Mouse (Mus musculus) lung, embryonic 16.5 days (tissue): ENCODE data around the gene Mad1l1. TPM values are rescaled to one million over a fixed set of nuclear protein-coding genes. Genes with fewer than 3 reads are reported as not detected.

ENCODE experiments used
- ATAC-seq: fragments of 200-750 bp; cut with Nextera tagmentation; 2 replicates; pipeline ENCODE4 v1.8.0; 2017; ENCODE audit warnings: low read depth, mild to moderate bottlenecking, moderate library complexity
- H3K27ac ChIP-seq: fragments of 300-500 bp; sonication (generic); 2 replicates; pipeline ENCODE4 v1.5.1; 2014; ENCODE audit warnings: mild to moderate bottlenecking, control low read depth, low read length
- H3K27me3 ChIP-seq: fragments of 300-500 bp; sonication (generic); 2 replicates; pipeline ENCODE4 v1.6.1; 2014; ENCODE audit warnings: low read depth, low read length, mixed read lengths; ENCODE audit not compliant: control insufficient read depth, insufficient read depth
- H3K36me3 ChIP-seq: fragments of 300-500 bp; sonication (generic); 2 replicates; pipeline ENCODE4 v1.6.1; 2014; ENCODE audit warnings: low read length; ENCODE audit not compliant: control insufficient read depth, insufficient read depth
- H3K4me1 ChIP-seq: fragments of 300-500 bp; sonication (generic); replicated peaks from 2 replicates; pipeline ENCODE4 v1.6.1; 2014; ENCODE audit warnings: low read length, mixed read lengths; ENCODE audit not compliant: control insufficient read depth, insufficient read depth
- H3K4me2 ChIP-seq: fragments of 300-500 bp; sonication (generic); 2 replicates; pipeline ENCODE4 v1.6.1; 2014; ENCODE audit warnings: low read depth, low read length, control low read depth
- H3K4me3 ChIP-seq: fragments of 300-500 bp; sonication (generic); 2 replicates; pipeline ENCODE4 v1.5.1; 2014; ENCODE audit warnings: mild to moderate bottlenecking, low read length, control low read depth
- H3K9ac ChIP-seq: fragments of 300-500 bp; sonication (generic); 2 replicates; pipeline ENCODE4 v1.6.1; 2014; ENCODE audit warnings: low read length, control low read depth
- H3K9me3 ChIP-seq: fragments of 300-500 bp; sonication (generic); 2 replicates; pipeline ENCODE4 v1.6.1; 2016; ENCODE audit warnings: low read length; ENCODE audit not compliant: control insufficient read depth
- WGBS: fragments of 180-500 bp; shearing (Covaris S2); extraction: QIAGEN DNeasy Blood & Tissue Kit; methylation state at CpG from one replicate; pipeline ENCODE4 v1.1.7; 2014; 5-methylcytosine and 5-hydroxymethylcytosine counted together
- polyA plus RNA-seq: library from polyadenylated mRNA; unstranded; fragments of >200 nt; fragmentation: Nextera tagmentation; extraction: Ambion mirVana; gene quantifications from 2 replicates; pipeline ENCODE4 v1.2.1, GENCODE M21; 2015

Gene Mad1l1
- polyA plus RNA-seq, 1 experiment from 2014 or later = 54.1 TPM

DNA sequence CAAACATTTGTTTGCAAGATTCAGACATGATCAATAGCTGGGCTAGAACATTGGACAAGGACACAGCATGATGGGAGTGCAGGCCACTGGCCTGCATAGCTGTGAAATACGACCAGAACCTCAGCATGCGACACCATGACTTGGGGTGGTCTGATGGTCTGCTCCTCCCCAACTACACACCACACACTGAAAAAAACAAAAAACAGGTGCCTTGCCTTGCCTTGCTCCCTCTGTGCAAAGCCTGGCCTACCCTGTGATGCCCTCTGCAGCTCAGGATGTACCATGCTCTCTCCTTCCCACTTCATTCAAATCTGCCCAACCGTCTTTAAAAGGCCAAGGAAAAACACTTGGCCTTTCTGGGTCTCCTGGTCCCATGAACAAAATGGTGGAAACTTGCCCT lies 63.3 kb downstream of the Mad1l1 start:
- ATAC-seq = no peak
- Histone ChIP-seq H3K9me3 (no peaks in the 10 kb centered on the region), H3K4me2 (no peak overlapping the region), H3K27me3 (no peaks in the 10 kb centered on the region), H3K4me1 (no peaks in the 10 kb centered on the region), H3K9ac (no peak overlapping the region), H3K4me3 (no peak overlapping the region), H3K27ac (no peak overlapping the region), H3K36me3 (no peaks in the 10 kb centered on the region)
- WGBS = 85% methylated on average over 3 of the region's 3 CpGs

DNA sequence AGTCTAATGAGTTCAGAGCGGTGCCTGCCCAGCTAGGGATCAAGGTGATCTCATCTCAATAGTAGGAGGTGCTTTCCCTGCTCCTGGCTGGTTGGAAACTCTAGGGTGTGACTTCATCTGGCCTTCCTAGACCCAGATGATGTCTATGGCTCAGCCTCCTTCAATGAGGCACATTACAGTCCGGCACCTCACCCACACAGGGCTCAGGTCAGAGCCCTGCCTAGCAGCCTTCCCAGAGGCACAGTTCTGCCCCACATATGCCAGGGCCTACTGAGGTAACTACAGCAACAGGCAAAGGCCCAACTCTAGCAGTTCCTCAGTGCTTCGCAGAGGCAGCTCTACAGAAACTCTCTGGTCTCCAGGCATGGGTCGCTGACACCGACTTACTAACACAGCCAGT lies 63.9 kb downstream of the Mad1l1 start:
- ATAC-seq = no peak
- whole genome bisulfite sequencing = 88% methylated on average over 5 of the region's 5 CpGs
- H3K36me3 ChIP-seq = no peaks in the 10 kb centered on the region
- H3K27me3 ChIP-seq = no peaks in the 10 kb centered on the region
- no peaks in the 10 kb centered on the region for H3K9me3 ChIP-seq
- H3K27ac ChIP-seq = no peak overlapping the region
- H3K4me1 ChIP-seq = no peaks in the 10 kb centered on the region
- no peak overlapping the region for H3K9ac ChIP-seq
- no peak overlapping the region for H3K4me2 ChIP-seq
- H3K4me3 ChIP-seq = no peak overlapping the region

DNA sequence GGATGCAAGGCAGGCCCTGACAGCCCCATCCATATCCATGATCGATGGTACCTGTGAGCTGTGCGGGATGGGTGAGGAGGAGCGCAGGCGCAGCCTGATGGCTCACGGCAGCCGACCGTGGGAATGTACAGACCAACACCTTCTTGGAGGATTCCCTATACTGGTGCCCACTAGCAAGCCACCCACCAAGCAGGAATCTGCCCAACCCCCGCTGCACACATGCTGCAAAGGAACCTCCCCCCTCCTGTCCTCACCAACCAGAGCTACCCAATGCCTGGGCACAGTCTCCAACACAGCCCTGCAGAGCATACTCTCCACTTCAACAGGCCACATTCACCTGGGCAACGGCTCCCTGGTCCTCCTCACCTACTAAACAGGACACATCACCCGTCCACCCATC lies 64.7 kb downstream of the Mad1l1 start:
- no peak overlapping the region for H3K4me2 ChIP-seq

DNA sequence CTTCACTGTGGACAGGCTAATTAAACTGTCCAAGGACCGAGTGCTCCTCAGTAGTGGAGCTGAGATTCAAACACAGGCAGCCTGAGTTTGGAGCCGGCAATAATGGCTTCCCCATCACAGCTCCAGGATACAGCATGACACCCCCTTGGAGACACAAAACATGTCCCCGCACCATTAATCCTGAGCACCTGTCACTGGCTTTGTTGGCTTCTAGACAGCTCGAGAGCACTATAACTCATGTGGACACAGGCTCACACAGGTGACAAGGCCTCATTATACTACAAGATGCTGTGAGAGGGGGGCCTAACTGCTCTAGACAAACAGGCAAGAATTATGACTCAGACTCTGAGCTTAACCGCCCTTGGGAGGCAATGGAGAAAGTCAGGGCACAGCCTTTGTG lies 66.1 kb downstream of the Mad1l1 start:
- Histone ChIP-seq H3K9ac (no peak overlapping the region), H3K27me3 (no peaks in the 10 kb centered on the region), H3K9me3 (no peaks in the 10 kb centered on the region), H3K4me2 (no peak overlapping the region), H3K27ac (no peak overlapping the region), H3K36me3 (no peaks in the 10 kb centered on the region), H3K4me3 (no peak overlapping the region), H3K4me1 (no peaks in the 10 kb centered on the region)
- 73% methylated on average over 5 of the region's 5 CpGs for WGBS
- no peak for ATAC-seq

More for the DNA sequence above, 64.7 kb downstream of the Mad1l1 start:
- Histone ChIP-seq H3K4me3 (no peak overlapping the region), H3K36me3 (no peaks in the 10 kb centered on the region), H3K27me3 (no peaks in the 10 kb centered on the region), H3K27ac (no peak overlapping the region), H3K9me3 (no peaks in the 10 kb centered on the region), H3K4me1 (no peaks in the 10 kb centered on the region), H3K9ac (no peak overlapping the region)
- no peak for ATAC-seq
- 70% methylated on average over 10 of the region's 10 CpGs for WGBS

DNA sequence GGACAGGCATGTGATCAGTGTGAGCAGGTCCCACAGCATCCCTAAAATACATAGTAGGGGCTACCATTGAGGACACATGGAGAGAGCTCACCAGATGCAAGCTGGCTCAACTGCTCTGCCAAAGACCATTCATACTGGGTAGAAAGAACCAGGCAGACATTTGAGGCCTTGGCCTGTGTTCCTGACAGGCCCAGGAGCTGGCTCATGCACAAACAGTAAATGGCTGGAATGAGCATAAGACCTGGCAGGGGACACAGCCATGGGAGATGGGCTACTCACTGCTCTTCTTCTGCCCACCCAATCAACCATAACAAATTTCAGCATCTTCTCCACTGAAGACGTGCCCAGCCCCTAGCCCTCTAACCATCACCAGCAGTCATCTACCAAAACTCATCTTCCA lies 66.7 kb downstream of the Mad1l1 start:
- 100% methylated on average over 1 of the region's 1 CpGs for WGBS
- ATAC-seq = no peak
- Histone ChIP-seq H3K9me3 (no peaks in the 10 kb centered on the region), H3K4me1 (no peaks in the 10 kb centered on the region), H3K36me3 (no peaks in the 10 kb centered on the region), H3K27ac (no peak overlapping the region), H3K4me2 (no peak overlapping the region), H3K4me3 (no peak overlapping the region), H3K27me3 (no peaks in the 10 kb centered on the region), H3K9ac (no peak overlapping the region)

DNA sequence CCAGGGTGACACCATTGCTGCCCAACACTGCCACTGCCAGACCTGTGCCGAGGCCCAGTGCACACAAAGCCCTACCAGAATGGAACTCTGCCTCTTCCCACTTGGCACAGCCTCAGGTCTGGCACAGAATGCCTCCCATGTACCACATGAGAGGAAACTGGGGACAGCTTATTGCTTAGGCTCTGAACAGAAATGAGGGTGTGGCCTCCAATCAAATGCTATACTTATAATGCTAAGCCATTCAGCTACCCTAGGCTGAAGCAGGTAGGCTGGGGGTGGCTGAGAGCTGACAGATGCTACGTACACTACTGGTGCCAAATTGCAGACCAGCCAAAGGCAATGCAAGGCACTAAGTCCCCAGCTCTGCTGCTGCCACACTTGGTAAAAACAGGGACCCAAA lies 69.4 kb downstream of the Mad1l1 start:
- no peaks in the 10 kb centered on the region for H3K36me3 ChIP-seq
- H3K9ac ChIP-seq = no peak overlapping the region
- no peak overlapping the region for H3K27ac ChIP-seq
- ATAC-seq = no peak
- H3K27me3 ChIP-seq = no peaks in the 10 kb centered on the region
- no peaks in the 10 kb centered on the region for H3K9me3 ChIP-seq
- H3K4me3 ChIP-seq = no peak overlapping the region
- H3K4me2 ChIP-seq = no peak overlapping the region
- WGBS = 82% methylated on average over 2 of the region's 2 CpGs
- H3K4me1 ChIP-seq = no peaks in the 10 kb centered on the region

DNA sequence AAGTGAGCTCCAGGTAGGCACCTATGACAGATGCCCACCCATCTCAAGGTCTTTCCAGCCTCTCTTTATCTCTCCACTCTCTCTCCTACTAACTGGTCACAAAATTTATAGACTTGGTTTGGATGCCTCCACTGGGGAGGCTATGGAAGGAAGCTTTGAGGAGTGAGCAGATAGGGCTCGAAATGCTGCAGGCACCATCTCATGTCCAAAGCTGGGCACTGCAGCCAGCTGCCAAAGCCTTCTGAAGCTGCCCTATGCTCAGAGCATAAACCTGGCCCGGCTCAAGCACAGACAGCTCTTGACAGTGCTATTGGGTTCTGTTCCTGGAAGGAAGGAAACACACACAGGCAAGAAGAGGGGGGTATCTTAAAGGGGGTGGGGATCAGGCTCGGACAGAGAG lies 71.0 kb downstream of the Mad1l1 start:
- Histone ChIP-seq H3K36me3 (no peaks in the 10 kb centered on the region), H3K9ac (no peak overlapping the region)

DNA sequence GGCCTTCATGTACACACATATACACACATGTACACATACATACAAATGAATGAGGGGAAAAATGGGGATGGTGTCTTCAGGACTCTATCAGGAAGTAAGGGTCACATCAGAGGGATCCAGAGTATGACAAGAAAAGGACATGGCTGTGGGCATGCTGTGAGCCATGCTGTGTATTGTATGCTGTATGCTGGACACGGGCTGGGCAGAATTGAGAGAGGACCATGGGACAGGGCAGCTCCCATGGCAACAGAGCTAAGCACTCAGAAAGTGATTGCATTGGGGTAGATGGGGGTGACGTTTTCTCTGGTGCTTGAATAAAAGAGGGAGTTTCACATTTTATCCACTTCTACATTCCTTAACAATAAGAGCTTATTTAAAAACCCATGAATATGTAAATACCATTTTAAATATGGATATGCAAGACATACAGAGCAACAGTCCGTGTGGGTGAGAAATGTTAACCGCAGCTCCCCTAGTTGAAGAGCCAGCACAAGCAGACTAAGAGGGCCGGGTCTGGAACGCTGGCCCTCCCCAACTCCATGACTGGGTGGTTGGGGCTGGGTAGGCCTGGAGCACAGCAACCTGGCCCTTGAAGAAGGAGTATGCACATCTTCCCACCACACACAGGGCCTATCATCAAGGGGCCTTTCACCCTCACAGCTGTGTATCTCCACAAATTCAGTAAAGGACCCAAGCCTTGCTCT lies 71.8 kb downstream of the Mad1l1 start:
- H3K36me3 ChIP-seq = no peaks in the 10 kb centered on the region
- H3K9ac ChIP-seq = no peak overlapping the region
- no peak for ATAC-seq
- H3K4me3 ChIP-seq = no peak overlapping the region
- H3K9me3 ChIP-seq = no peaks in the 10 kb centered on the region
- WGBS = 76% methylated on average over 6 of the region's 6 CpGs
- H3K27ac ChIP-seq = no peak overlapping the region
- no peaks in the 10 kb centered on the region for H3K4me1 ChIP-seq
- H3K27me3 ChIP-seq = no peaks in the 10 kb centered on the region
- H3K4me2 ChIP-seq = no peak overlapping the region

More for the DNA sequence above, 71.0 kb downstream of the Mad1l1 start:
- Histone ChIP-seq H3K4me2 (no peak overlapping the region), H3K27me3 (no peaks in the 10 kb centered on the region), H3K27ac (no peak overlapping the region), H3K9me3 (no peaks in the 10 kb centered on the region), H3K4me1 (no peaks in the 10 kb centered on the region), H3K4me3 (no peak overlapping the region)
- WGBS = 89% methylated on average over 3 of the region's 3 CpGs
- ATAC-seq = no peak

DNA sequence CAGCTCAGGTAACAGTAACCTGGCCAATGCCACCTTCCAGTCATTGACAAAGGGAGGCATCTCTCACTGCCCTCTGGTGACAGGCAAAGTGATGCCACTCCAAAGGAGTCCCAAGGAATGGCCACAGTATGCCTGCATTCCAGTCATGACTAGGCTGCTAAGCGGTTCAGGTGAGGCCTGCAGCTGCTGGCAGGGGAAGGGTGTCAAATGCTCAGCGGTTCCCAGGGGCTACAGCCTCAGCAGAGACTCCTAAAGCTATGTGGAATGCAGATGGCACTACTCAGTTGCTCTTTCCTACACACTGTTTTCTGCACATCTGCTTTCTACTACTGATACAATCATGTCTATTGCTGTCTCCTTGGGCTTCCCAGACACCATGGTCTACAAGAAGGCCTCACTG lies 73.3 kb downstream of the Mad1l1 start:
- H3K36me3 ChIP-seq = no peaks in the 10 kb centered on the region
- no peak overlapping the region for H3K27ac ChIP-seq
- 82% methylated on average over 2 of the region's 2 CpGs for WGBS
- ATAC-seq = no peak
- H3K9me3 ChIP-seq = no peaks in the 10 kb centered on the region
- H3K4me1 ChIP-seq = no peaks in the 10 kb centered on the region
- no peaks in the 10 kb centered on the region for H3K27me3 ChIP-seq
- no peak overlapping the region for H3K4me3 ChIP-seq
- no peak overlapping the region for H3K4me2 ChIP-seq
- no peak overlapping the region for H3K9ac ChIP-seq

DNA sequence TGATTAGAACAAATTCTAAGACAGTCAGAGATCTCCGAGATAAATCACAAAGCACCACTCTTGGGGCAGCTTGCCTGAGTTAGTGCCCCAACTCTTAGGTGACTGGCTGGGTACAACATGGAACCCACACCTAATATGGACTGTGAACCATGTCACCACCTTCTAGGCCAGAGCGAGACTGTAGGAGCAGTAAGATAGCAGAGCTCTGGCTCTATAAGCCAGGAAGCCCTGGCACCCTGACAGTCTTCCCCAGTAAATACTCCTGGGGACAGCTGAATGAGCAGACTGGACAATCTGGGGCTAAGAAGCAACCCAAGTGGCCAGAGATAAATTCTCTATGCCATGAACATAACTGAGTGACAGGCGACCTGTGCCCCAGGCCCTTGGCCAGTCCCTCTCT lies 81.1 kb downstream of the Mad1l1 start:
- WGBS = 89% methylated on average over 3 of the region's 3 CpGs
- Histone ChIP-seq H3K27ac (no peak overlapping the region), H3K36me3 (no peaks in the 10 kb centered on the region), H3K9me3 (no peaks in the 10 kb centered on the region), H3K4me2 (no peak overlapping the region), H3K9ac (no peak overlapping the region), H3K4me3 (no peak overlapping the region), H3K4me1 (no peaks in the 10 kb centered on the region), H3K27me3 (no peaks in the 10 kb centered on the region)
- no peak for ATAC-seq
